Mouse (Mus musculus): ENCODE data around the gene Havcr1.

GRCm38 (mm10) chr11:46731541-46732070 lies 3.3 kb upstream of the Havcr1 start:
- no peak for TF ChIP-seq GATA1 (IDR thresholded peaks at IDR 0.05; ENCODE audit: low read length)
- no peak for TF ChIP-seq TAL1 (IDR thresholded peaks at IDR 0.05; ENCODE audit: low read length)

Measured in erythroblast, embryonic 14.5 days (primary cell).